Mouse (Mus musculus) megakaryocyte, embryonic 14.5 days (primary cell): ENCODE measurements around the gene Mxi1. TPM values are rescaled to one million over a fixed set of nuclear protein-coding genes. Genes with fewer than 3 reads are reported as not detected.
A peak's percentile ranks its signal among the peaks of the same experiment; 100 is the strongest.

Source experiments
- H3K27me3 ChIP-seq: replicated peaks from 2 replicates; pipeline ENCODE3; 2012; ENCODE audit warnings: inconsistent platforms
- H3K36me3 ChIP-seq: replicated peaks from 2 replicates; pipeline ENCODE3; 2012; ENCODE audit warnings: low read length, inconsistent platforms, mixed read lengths
- H3K4me1 ChIP-seq: 2 replicates; pipeline ENCODE4 v1.6.1; 2012; ENCODE audit warnings: inconsistent platforms
- H3K4me3 ChIP-seq: replicated peaks from 2 replicates; pipeline ENCODE3; 2012; ENCODE audit warnings: moderate library complexity, mild to moderate bottlenecking, inconsistent platforms
- H3K9me3 ChIP-seq: 2 replicates; pipeline ENCODE4 v1.6.1; 2012; ENCODE audit warnings: inconsistent platforms
- FLI1 ChIP-seq: IDR thresholded peaks from 2 replicates; pipeline ENCODE4 v1.6.1; 2012; ENCODE audit warnings: low read length, inconsistent platforms, mixed read lengths
- GATA1 ChIP-seq: IDR thresholded peaks from 3 replicates; pipeline ENCODE4 v1.6.1; 2012; ENCODE audit warnings: mixed read lengths, low read length, inconsistent platforms, borderline replicate concordance
- polyA plus RNA-seq: library from polyadenylated mRNA; stranded (reverse); fragments of >175 nt; gene quantifications from 2 replicates; pipeline ENCODE4 v1.2.3, GENCODE M21; 2012; ENCODE audit warnings: low replicate concordance; ENCODE audit not compliant: insufficient read depth

The Mxi1 gene
- polyA plus RNA-seq, 1 experiment: 32.9 TPM

DNA sequence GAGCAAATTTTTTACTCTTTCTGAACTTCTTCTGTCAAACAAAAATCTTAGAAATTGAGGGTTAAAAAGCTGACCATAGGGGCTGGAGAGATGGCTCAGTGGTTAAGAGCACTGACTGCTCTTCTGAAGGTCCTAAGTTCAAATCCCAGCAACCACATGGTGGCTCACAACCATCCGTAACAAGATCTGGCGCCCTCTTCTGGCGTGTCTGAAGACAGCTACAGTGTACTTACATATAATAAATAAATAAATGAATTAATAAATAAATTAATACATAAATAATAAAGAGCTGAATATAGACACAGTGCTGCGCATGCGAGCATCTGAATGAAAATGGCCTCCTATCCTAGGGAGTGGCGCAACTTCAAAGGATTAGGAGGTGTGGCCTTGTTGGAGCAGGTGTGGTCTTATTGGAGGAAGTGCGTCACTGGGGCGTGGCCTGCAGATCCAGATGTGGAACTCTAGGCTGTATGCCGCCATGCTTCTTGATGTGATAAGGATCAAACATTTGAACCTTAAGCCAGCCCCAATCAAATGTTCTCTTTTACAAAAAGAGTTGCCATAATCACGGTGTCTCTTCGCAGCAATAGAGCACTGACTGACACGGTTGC lies 12.2 kb downstream of the Mxi1 start:
- H3K36me3 ChIP-seq: peaks cover 35% of the 10 kb centered on the region
- no peak overlapping the region for H3K4me3 ChIP-seq
- no peaks in the 10 kb centered on the region for H3K9me3 ChIP-seq
- peaks cover 87% of the 10 kb centered on the region for H3K4me1 ChIP-seq
- H3K27me3 ChIP-seq: no peaks in the 10 kb centered on the region
- no peak for TF ChIP-seq FLI1
- TF ChIP-seq GATA1: no peak

DNA sequence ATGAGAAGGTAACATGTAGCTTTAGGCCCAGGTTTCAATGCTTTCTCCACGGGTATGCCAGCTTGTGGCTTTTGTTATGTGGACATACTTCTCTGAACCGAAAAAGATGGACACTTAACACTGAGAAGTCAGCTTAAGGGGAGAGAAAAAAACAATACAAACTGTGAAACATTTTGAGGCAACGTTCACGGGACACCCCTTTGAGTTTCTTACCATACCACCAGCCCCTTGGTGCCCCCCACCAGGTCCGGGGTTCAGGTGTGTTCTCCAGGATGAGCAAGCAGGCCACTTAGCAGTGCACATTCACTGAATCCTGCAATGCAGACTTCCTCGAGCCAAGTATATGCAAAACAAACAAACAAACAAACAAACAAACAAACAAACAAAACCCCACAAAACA lies 14.5 kb downstream of the Mxi1 start:
- Histone ChIP-seq H3K27me3 (no peaks in the 10 kb centered on the region), H3K36me3 (peaks cover 29% of the 10 kb centered on the region), H3K4me3 (peak overlapping the region; percentile 80), H3K9me3 (no peaks in the 10 kb centered on the region), H3K4me1 (peaks cover 79% of the 10 kb centered on the region)
- no peak for TF ChIP-seq GATA1
- TF ChIP-seq FLI1: no peak

DNA sequence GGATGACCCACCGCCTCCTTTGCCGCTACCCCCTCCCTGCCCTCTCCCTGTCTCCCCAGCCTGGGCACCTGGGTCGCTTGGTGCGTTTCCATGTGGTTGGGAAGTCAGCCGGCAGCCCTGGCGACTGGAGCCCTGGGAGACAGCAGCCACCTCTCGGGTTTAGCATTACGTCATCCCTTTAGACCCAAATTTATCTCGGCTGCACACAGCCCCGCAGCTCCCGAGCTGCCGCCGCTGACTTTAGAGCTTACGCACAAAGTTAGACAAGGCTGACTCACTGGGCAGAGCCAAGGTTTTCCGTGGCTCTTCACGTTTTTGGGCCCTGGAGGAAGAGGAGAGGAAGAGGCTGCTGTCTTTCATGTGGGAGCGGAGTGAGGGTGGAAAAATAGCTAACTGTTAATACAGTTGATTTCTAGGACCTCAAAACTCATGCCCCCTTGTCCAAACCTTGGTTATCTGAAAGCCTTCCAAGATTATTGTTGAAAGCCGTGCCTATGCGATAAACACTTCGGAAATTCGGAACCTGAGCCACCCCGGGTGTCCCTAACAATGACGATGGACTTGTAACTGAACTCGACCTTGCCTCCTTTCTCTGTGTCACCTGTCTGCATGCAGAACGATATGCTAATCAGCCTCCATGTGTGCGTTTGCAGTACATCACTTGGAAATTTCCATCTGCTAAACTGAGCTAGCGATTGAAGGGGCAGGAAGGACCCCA lies 15.4 kb downstream of the Mxi1 start:
- Histone ChIP-seq H3K4me3 (peak overlapping the region; percentile 92), H3K9me3 (no peaks in the 10 kb centered on the region), H3K27me3 (no peaks in the 10 kb centered on the region), H3K4me1 (peaks cover 79% of the 10 kb centered on the region), H3K36me3 (peaks cover 24% of the 10 kb centered on the region)
- no peak for TF ChIP-seq FLI1
- TF ChIP-seq GATA1: no peak

DNA sequence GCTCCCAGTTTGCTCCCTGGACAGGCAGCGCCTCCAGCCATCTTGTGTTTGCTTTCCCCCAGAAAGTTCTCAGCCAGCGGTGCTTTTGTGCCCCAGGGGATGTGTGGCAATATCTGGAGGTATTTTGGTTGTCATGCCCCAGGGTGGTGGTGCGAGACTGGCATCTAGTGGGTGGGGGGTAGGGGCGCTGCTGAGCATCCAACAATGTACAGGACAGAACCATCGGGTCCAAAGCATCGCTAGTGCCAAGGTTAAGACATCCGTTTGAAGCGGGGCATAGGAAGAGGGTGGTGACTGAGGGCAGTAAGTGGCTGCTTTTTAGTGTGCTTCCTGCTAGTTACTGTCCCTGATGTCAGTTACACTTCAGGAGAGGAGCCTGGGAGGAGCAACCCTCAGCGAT lies 17.8 kb downstream of the Mxi1 start:
- H3K4me1 ChIP-seq: peaks cover 80% of the 10 kb centered on the region
- H3K36me3 ChIP-seq: peaks cover 33% of the 10 kb centered on the region
- peak overlapping the region; percentile 85 for H3K4me3 ChIP-seq
- H3K27me3 ChIP-seq: no peaks in the 10 kb centered on the region
- no peak for TF ChIP-seq GATA1
- no peak for TF ChIP-seq FLI1
- H3K9me3 ChIP-seq: no peaks in the 10 kb centered on the region

DNA sequence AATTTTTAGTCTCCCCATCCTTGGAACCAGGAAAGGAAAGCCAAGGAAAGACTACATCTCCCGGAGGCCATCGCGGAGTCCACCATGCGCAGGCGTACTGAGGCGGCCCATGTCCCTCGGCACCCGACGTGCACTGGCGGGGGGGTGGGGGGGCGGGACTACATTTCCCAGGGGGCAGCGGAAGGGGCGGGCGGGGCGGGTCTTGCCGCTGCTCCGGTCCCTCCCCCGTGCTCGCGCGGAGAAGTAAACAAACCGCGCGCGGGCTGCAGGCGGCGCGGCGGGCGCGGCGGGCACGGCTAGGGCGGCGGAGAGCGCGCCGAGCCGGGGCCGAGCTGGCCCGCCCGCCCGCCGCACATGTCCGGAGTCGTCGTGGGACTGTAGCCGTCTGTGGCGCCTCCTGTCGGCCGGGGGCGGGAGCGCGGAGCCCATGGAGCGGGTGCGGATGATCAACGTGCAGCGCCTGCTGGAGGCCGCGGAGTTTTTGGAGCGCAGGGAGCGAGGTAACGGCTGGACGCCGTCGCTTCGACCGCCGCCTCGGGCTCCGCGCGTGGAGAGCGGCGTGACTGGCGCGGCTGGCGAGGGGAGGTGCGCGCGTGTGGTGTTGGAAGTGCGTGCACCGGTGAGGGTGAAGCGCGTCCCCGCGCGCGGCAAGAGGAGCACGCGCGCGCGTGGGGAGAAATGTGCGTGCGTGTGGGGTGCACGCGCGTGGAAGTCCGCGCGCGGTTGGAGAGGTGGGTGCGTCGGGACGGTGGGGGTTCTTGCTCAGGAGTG lies 19.1 kb downstream of the Mxi1 start:
- Histone ChIP-seq H3K9me3 (no peaks in the 10 kb centered on the region), H3K4me3 (peak overlapping the region; percentile 95), H3K36me3 (peaks cover 38% of the 10 kb centered on the region), H3K4me1 (peaks cover 77% of the 10 kb centered on the region), H3K27me3 (no peaks in the 10 kb centered on the region)
- TF ChIP-seq GATA1: no peak
- TF ChIP-seq FLI1: no peak

DNA sequence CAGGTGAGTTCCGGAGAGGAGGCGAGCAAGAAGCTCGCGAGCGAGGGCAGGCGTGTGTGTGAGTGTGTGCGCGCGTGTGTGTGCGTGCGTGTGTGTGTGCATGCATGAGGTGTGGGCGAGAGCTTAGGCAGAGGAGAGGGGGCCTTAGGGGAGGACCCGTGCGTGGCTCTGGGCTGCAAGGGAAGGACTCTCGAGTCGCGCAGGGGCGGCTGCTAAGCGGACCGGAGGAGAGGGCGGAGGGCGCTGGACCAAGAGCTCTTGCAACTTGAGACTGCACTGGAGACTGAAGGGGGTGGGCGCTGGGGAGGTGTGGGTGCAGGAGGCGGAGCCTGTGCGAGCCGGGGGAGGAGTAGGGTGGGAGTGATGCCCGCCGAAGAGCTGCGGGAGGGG lies 19.7 kb downstream of the Mxi1 start:
- Histone ChIP-seq H3K27me3 (no peaks in the 10 kb centered on the region), H3K4me3 (peak overlapping the region; percentile 95), H3K36me3 (peaks cover 43% of the 10 kb centered on the region), H3K4me1 (peaks cover 77% of the 10 kb centered on the region), H3K9me3 (no peaks in the 10 kb centered on the region)
- TF ChIP-seq GATA1 (no peak), FLI1 (no peak)

DNA sequence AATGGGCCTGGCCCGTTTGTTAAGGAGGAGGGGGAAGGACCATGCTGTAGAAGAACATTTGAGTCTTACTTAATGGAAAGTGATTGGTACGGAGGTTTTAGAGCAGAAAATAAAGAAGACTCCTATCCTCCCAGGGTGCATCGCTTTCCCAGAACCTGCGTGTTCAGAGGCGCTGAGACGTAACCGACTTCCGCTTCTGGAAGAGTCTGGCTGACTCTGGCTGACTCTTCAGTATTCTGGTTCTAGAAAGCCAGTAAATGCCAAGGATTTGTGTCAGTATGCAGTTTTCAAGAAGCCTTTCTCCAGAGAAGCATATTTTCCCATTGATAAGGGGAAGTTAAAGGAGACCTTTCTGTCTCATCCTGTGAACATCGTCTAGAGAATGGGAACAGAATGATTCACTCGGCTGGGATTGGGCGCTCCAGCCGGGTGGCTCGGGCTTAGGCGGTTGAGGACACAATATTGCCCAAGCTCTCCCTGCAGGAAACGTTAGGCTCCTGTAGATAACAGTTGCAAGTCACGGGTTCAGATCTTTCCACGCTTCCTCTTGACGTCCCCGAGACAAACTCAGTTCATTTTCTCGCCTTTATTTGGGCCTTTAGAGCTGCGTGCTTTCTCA lies 21.7 kb downstream of the Mxi1 start:
- Histone ChIP-seq H3K4me1 (peaks cover 66% of the 10 kb centered on the region), H3K27me3 (no peaks in the 10 kb centered on the region), H3K36me3 (peaks cover 57% of the 10 kb centered on the region), H3K4me3 (peak overlapping the region; percentile 39), H3K9me3 (no peaks in the 10 kb centered on the region)
- TF ChIP-seq FLI1: no peak
- TF ChIP-seq GATA1: no peak

DNA sequence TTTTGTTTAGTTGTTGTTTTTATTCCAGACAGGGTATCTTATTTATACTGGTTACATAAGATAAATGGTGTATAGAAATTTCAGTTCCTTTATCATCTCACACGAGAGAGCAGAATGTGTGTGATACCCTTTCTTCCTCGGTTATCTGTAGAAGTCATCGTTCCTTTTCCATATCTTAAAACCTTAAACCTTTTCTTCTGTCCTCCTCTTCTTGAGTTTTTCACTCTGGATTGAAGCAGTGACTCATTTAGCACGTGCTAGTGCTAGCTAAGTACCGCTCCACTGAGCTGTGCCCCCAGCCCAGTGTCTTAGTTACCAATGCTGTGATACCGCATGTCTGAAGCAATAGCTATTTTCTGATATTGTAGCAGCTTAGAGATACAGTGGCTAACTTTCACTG lies 23.4 kb downstream of the Mxi1 start:
- TF ChIP-seq FLI1 (no peak), GATA1 (no peak)
- peaks cover 74% of the 10 kb centered on the region for H3K36me3 ChIP-seq

DNA sequence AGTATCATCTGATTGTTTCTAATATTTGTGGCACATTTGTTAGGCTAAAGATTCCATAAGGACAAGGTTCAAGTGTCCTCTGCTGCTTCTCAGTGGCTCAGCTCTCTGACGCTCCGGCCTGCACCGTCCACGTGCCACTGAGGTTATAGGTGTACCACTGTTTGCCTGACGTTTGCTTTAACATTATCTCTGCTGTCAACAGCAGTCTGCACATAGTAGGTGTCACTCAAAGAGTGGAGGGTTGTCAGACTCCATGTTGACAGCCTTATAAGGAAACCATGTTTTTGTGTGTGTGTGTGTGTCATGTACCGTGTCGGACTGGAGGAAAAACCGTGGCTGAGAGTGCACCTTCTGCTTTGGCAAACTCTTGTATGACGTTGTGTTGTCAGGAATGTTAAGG lies 24.9 kb downstream of the Mxi1 start:
- H3K4me1 ChIP-seq: peaks cover 49% of the 10 kb centered on the region
- H3K27me3 ChIP-seq: no peaks in the 10 kb centered on the region
- H3K4me3 ChIP-seq: no peak overlapping the region
- H3K9me3 ChIP-seq: 0 out of 2 replicates have a peak, but pooled peaks cover 3% of the 10 kb centered on the region
- peaks cover 76% of the 10 kb centered on the region for H3K36me3 ChIP-seq
- TF ChIP-seq GATA1: no peak
- no peak for TF ChIP-seq FLI1

More for the DNA sequence above, 23.4 kb downstream of the Mxi1 start:
- peaks cover 55% of the 10 kb centered on the region for H3K4me1 ChIP-seq
- H3K9me3 ChIP-seq: 0 out of 2 replicates have a peak, but pooled peaks cover 3% of the 10 kb centered on the region
- no peaks in the 10 kb centered on the region for H3K27me3 ChIP-seq
- H3K4me3 ChIP-seq: no peak overlapping the region

DNA sequence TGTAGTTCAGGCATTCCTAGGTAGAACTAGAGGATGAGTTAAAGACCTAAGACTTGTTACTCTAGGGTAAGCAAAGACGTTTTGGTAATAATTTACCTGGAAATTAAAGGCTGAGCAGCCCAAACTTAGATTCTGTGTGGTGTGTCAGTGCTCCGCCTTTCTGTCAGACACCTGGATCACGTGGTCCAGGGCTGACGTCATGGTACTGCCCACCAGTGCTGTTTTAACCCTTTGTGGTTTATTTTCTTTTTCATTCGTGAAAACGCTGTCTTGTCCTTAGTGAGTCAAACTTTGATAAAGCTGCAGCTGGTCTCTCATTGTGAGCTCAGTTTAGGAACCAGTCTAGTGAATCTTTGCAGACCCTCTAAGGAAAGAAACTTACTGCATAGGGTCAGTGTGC lies 30.1 kb downstream of the Mxi1 start:
- Histone ChIP-seq H3K36me3 (peaks cover 58% of the 10 kb centered on the region), H3K4me3 (no peak overlapping the region), H3K27me3 (no peaks in the 10 kb centered on the region), H3K4me1 (peaks cover 16% of the 10 kb centered on the region), H3K9me3 (0 out of 2 replicates have a peak, but pooled peaks cover 3% of the 10 kb centered on the region)
- no peak for TF ChIP-seq GATA1
- no peak for TF ChIP-seq FLI1
